Mouse (Mus musculus): Measurements from ENCODE around the gene Syndig1.

The Syndig1 gene

GRCm38 (mm10) chr2:149828911-149829310 is at the start of gene Syndig1:
Gene Syndig1 (plus strand): TSS chr2:149829211.
- no peak for DNase-seq

GRCm38 (mm10) chr2:149798613-149799012 is 30.4 kb upstream of the Syndig1 start:
- no peak for DNase-seq

GRCm38 (mm10) chr2:149804599-149805140 is 24.3 kb upstream of the Syndig1 start:
- DNase-seq = no peak

GRCm38 (mm10) chr2:149805256-149805655 is 23.8 kb upstream of the Syndig1 start:
- DNase-seq = no peak

- DNase-seq = no peak
These were observed 16.1 kb upstream of the Syndig1 start for GRCm38 (mm10) chr2:149812899-149813298.

- no peak for DNase-seq
These were observed 10.6 kb upstream of the Syndig1 start for GRCm38 (mm10) chr2:149818395-149818794.

- no peak for DNase-seq
These were observed 9.3 kb upstream of the Syndig1 start for GRCm38 (mm10) chr2:149819751-149820150.

- no peak for DNase-seq
These were observed 8.8 kb upstream of the Syndig1 start for GRCm38 (mm10) chr2:149820201-149820600.

GRCm38 (mm10) chr2:149829955-149830535 is 1.0 kb downstream of the Syndig1 start:
- no peak for DNase-seq

GRCm38 (mm10) chr2:149830536-149831458 is 1.8 kb downstream of the Syndig1 start, which contains the start of gene C530025M09Rik:
Gene C530025M09Rik (minus strand): TSS chr2:149831213.
- DNase-seq = no peak

GRCm38 (mm10) chr2:149831459-149832245 is 2.6 kb downstream of the Syndig1 start:
- no peak for DNase-seq

GRCm38 (mm10) chr2:149832301-149832700 is 3.3 kb downstream of the Syndig1 start:
- DNase-seq = no peak

- no peak for DNase-seq
These were observed 6.1 kb downstream of the Syndig1 start for GRCm38 (mm10) chr2:149835091-149835490.

GRCm38 (mm10) chr2:149836471-149837135 is 7.6 kb downstream of the Syndig1 start:
- DNase-seq = no peak

- no peak for DNase-seq
These were observed 10.7 kb downstream of the Syndig1 start for GRCm38 (mm10) chr2:149839666-149840065.

GRCm38 (mm10) chr2:149844575-149844974 is 15.6 kb downstream of the Syndig1 start:
- DNase-seq = no peak

- DNase-seq = no peak
These were observed 19.8 kb downstream of the Syndig1 start for GRCm38 (mm10) chr2:149848778-149849177.

- DNase-seq = no peak
These were observed 32.0 kb downstream of the Syndig1 start for GRCm38 (mm10) chr2:149861002-149861401.

GRCm38 (mm10) chr2:149865914-149866435 is 37.0 kb downstream of the Syndig1 start:
- no peak for DNase-seq

- DNase-seq = no peak
These were observed 41.5 kb downstream of the Syndig1 start for GRCm38 (mm10) chr2:149870496-149870895.

GRCm38 (mm10) chr2:149872496-149872895 is 43.5 kb downstream of the Syndig1 start:
- DNase-seq = no peak

- DNase-seq = no peak
These were observed 44.3 kb downstream of the Syndig1 start for GRCm38 (mm10) chr2:149873346-149873745.

All from thymus, adult 18-20 months (tissue).